Mouse (Mus musculus) cerebellum, adult 2 months (tissue): ENCODE results near the gene Atrnl1. TPM values are rescaled to one million over a fixed set of nuclear protein-coding genes. Genes with fewer than 3 reads are reported as not detected.
A peak's percentile ranks its signal among the peaks of the same experiment; 100 is the strongest.
"Not testable (repeated sequence)": the region's sequence is repeated elsewhere in the genome, so short reads cannot be mapped to it uniquely, and the experiment has no call there.

Experiments used
- DNase-seq, 2 experiments: peaks; one replicate each; pipeline ENCODE4 v3.0.0; 2021
- H3K27ac ChIP-seq: fragments of 200-500 bp; 2 replicates; pipeline ENCODE4 v1.5.1; 2012; ENCODE audit warnings: low read length, control low read depth, inconsistent platforms; ENCODE audit not compliant: insufficient read depth
- H3K27me3 ChIP-seq: fragments of 200-500 bp; 2 replicates; pipeline ENCODE4 v1.6.1; 2012; ENCODE audit warnings: inconsistent platforms, mild to moderate bottlenecking, low read length, moderate library complexity; ENCODE audit not compliant: control insufficient read depth, insufficient read depth
- H3K4me1 ChIP-seq: fragments of 200-500 bp; 2 replicates; pipeline ENCODE4 v1.6.1; 2011; ENCODE audit warnings: low read length; ENCODE audit not compliant: control insufficient read depth, insufficient read depth
- H3K4me3 ChIP-seq: fragments of 200-500 bp; replicated peaks from 2 replicates; pipeline ENCODE3; 2011; ENCODE audit warnings: mild to moderate bottlenecking, low read depth, low read length, control low read depth; ENCODE audit not compliant: insufficient read depth
- CTCF ChIP-seq: fragments of 200-500 bp; IDR thresholded peaks from 2 replicates; pipeline ENCODE4 v1.5.1; 2011; ENCODE audit warnings: low read depth, mild to moderate bottlenecking, control low read depth, low read length, moderate library complexity, borderline replicate concordance; ENCODE audit not compliant: insufficient read depth
- POLR2A ChIP-seq: fragments of 200-500 bp; IDR thresholded peaks from 2 replicates; pipeline ENCODE4 v1.6.1; 2011; ENCODE audit warnings: low read length, control low read depth, borderline replicate concordance; ENCODE audit not compliant: insufficient read depth
- WGBS: fragments of 180-500 bp; shearing (Covaris S2); methylation state at CpG from one replicate; pipeline ENCODE4 v1.1.7; 2018; 5-methylcytosine and 5-hydroxymethylcytosine counted together
- polyA plus RNA-seq: library from polyadenylated mRNA; depleted of rRNA; stranded (reverse); fragments of >200 nt; gene quantifications from 2 replicates; pipeline ENCODE4 v1.2.3, GENCODE M21; 2012

Gene Atrnl1
- polyA plus RNA-seq, 1 experiment: 21.5 TPM

- WGBS: 85% methylated on average over 17 of the region's 17 CpGs
- TF ChIP-seq POLR2A: no peak
- no peak for TF ChIP-seq CTCF
- Histone ChIP-seq H3K27ac (no peak overlapping the region), H3K4me3 (no peak overlapping the region), H3K27me3 (no peaks in the 10 kb centered on the region), H3K4me1 (no peaks in the 10 kb centered on the region)
- DNase-seq: no peak
Observed at GRCm38 (mm10) chr19:57987696-57988393, 377.0 kb downstream of the Atrnl1 start.

GRCm38 (mm10) chr19:57988559-57989093, 377.8 kb downstream of the Atrnl1 start:
- H3K4me1 ChIP-seq: no peaks in the 10 kb centered on the region
- WGBS: 82% methylated on average over 10 of the region's 10 CpGs
- no peak for DNase-seq
- no peaks in the 10 kb centered on the region for H3K27me3 ChIP-seq
- no peak overlapping the region for H3K4me3 ChIP-seq
- no peak for TF ChIP-seq CTCF
- no peak for TF ChIP-seq POLR2A
- no peak overlapping the region for H3K27ac ChIP-seq

GRCm38 (mm10) chr19:57991099-57991760, 380.4 kb downstream of the Atrnl1 start:
- 82% methylated on average over 14 of the region's 14 CpGs for WGBS
- no peaks in the 10 kb centered on the region for H3K27me3 ChIP-seq
- DNase-seq: no peak
- H3K4me3 ChIP-seq: no peak overlapping the region
- no peaks in the 10 kb centered on the region for H3K4me1 ChIP-seq
- no peak overlapping the region for H3K27ac ChIP-seq
- TF ChIP-seq CTCF (no peak), POLR2A (no peak)

GRCm38 (mm10) chr19:57994174-57994833, 383.5 kb downstream of the Atrnl1 start:
- H3K27me3 ChIP-seq, H3K4me1 ChIP-seq, H3K27ac ChIP-seq, DNase-seq, H3K4me3 ChIP-seq: not testable (repeated sequence)
- 94% methylated on average over 15 of the region's 15 CpGs for WGBS

GRCm38 (mm10) chr19:57995015-57995414, 384.2 kb downstream of the Atrnl1 start:
- H3K27ac ChIP-seq: no peak overlapping the region
- H3K4me3 ChIP-seq: no peak overlapping the region
- no peak for DNase-seq
- no peak for TF ChIP-seq POLR2A
- no peak for TF ChIP-seq CTCF
- no peaks in the 10 kb centered on the region for H3K4me1 ChIP-seq
- no peaks in the 10 kb centered on the region for H3K27me3 ChIP-seq
- 93% methylated on average over 8 of the region's 8 CpGs for WGBS

GRCm38 (mm10) chr19:57997961-57998360, 387.1 kb downstream of the Atrnl1 start:
- TF ChIP-seq POLR2A: no peak
- TF ChIP-seq CTCF: peak; percentile 37; the same call in 1 of the 2 replicates
- no peak for DNase-seq
- WGBS: 35% methylated on average over 4 of the region's 4 CpGs
- no peak overlapping the region for H3K27ac ChIP-seq
- H3K4me1 ChIP-seq: no peaks in the 10 kb centered on the region
- H3K27me3 ChIP-seq: no peaks in the 10 kb centered on the region
- no peak overlapping the region for H3K4me3 ChIP-seq

- H3K4me3 ChIP-seq: no peak overlapping the region
- 85% methylated on average over 1 of the region's 1 CpGs for WGBS
- no peaks in the 10 kb centered on the region for H3K4me1 ChIP-seq
- DNase-seq: no peak
- no peak overlapping the region for H3K27ac ChIP-seq
- H3K27me3 ChIP-seq: no peaks in the 10 kb centered on the region
- TF ChIP-seq POLR2A (no peak), CTCF (no peak)
Observed at GRCm38 (mm10) chr19:58011636-58012035, 400.8 kb downstream of the Atrnl1 start.
